10 mouse cellular contexts compared by ENCODE assay signal in the genomic region with DNA sequence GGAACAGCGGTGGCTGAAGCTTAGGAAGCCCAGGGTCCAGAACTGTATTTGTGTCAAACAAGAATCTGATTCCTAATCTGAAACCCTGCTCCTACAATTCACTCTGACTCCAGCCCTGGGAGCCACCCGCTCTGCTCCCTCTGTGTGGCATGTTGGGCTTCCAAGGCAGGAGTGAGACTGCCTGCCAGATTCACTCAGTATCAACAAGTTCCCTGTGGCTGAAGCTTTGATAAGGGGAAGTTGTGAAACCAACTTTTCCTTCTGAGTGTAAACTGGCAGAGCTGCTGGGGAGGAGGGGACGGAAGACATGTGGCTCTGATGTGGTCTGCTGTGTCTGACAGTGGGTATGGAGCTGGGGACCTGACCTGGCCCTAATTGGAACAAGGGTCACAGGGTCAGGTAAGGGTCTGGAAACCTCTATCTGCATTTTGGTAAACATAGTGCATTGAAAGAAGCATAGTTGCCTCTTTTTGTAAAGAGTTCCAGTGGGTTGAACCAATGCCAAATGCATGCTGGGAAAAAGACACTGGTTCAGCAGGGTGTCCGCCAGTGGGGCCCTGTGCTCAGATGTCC.
DNase-seq lines count a peak whose midpoint lies in the region; ATAC-seq and TF ChIP-seq lines count a peak whose summit lies in the region.
"Had no signal": no experiment of that assay in that cellular context is flagged by ENCODE, and none has a peak within 500 bp of the region (broad histone marks: within the 10 kb centered on the region; RNA-seq: fewer than 3 reads in every experiment).

No protein-coding gene starts in this region.

- no peaks in the 10 kb centered on the region for H3K79me2 ChIP-seq in liver, adult 2 months (ENCODE audit: control insufficient read depth, insufficient read depth, low read length)

- no peaks in the 10 kb centered on the region for H3K9me3 ChIP-seq in liver, embryonic 11.5 days (ENCODE audit: control insufficient read depth, low read length)
- no peaks in the 10 kb centered on the region for H3K9me3 ChIP-seq in embryonic facial prominence, embryonic 15.5 days (replicated peaks)
- H3K9me3 ChIP-seq in heart, embryonic 16.5 days (replicated peaks; ENCODE audit: control insufficient read depth, low read length): no peaks in the 10 kb centered on the region
- H3K9me3 ChIP-seq: embryonic facial prominence, embryonic 12.5 days had no signal

- no peaks in the 10 kb centered on the region for H3K27me3 ChIP-seq in liver, adult 2 months (ENCODE audit: control insufficient read depth, insufficient read depth, low read length)
- no peaks in the 10 kb centered on the region for H3K27me3 ChIP-seq in liver, embryonic 11.5 days (replicated peaks; ENCODE audit: control insufficient read depth, insufficient read depth, low read length)
- no peaks in the 10 kb centered on the region for H3K27me3 ChIP-seq in embryonic facial prominence, embryonic 15.5 days
- no peaks in the 10 kb centered on the region for H3K27me3 ChIP-seq in heart, embryonic 16.5 days (ENCODE audit: control insufficient read depth, insufficient read depth, low read length)
- no peaks in the 10 kb centered on the region for H3K27me3 ChIP-seq in thymus, adult 2 months (ENCODE audit: control insufficient read depth, insufficient read depth, low read length)
- H3K27me3 ChIP-seq: embryonic facial prominence, embryonic 12.5 days had no signal

- no peak for TF ChIP-seq POLR2A in liver, adult 2 months (IDR thresholded peaks at IDR 0.05; ENCODE audit: extremely low read depth, insufficient read depth, low read length)
- TF ChIP-seq POLR2A in thymus, adult 2 months (IDR thresholded peaks at IDR 0.05; ENCODE audit: control insufficient read depth, extremely low read depth, insufficient read depth, low read length, poor library complexity): no peak

- peaks cover 5% of the 10 kb centered on the region for H3K4me1 ChIP-seq in liver, adult 2 months (ENCODE audit: control insufficient read depth, insufficient read depth, low read length)
- H3K4me1 ChIP-seq in liver, embryonic 11.5 days (replicated peaks; ENCODE audit: control insufficient read depth, insufficient read depth, low read length): no peaks in the 10 kb centered on the region; the same call in 1 of the 2 replicates
- H3K4me1 ChIP-seq in embryonic facial prominence, embryonic 15.5 days: peaks cover 10% of the 10 kb centered on the region; the same call in 1 of the 2 replicates
- peaks cover 41% of the 10 kb centered on the region for H3K4me1 ChIP-seq in heart, embryonic 16.5 days (ENCODE audit: control insufficient read depth, insufficient read depth, low read length)
- H3K4me1 ChIP-seq in thymus, adult 2 months (replicated peaks; ENCODE audit: control insufficient read depth, insufficient read depth, low read length): peaks cover 31% of the 10 kb centered on the region
- H3K4me1 ChIP-seq: embryonic facial prominence, embryonic 12.5 days had no signal

- peak; percentile 91 for DNase-seq in liver, adult 2 months (ENCODE audit: extremely low read depth, low read depth, low spot score)
- DNase-seq in liver, embryonic 11.5 days (ENCODE audit: low spot score): no peak
- no peak for DNase-seq in kidney, adult 11 months
- no peak for DNase-seq in thymus, adult 2 months
- no peak for DNase-seq in spleen, postnatal 4 days (ENCODE audit: low spot score in 2 of 2)
- DNase-seq: thymus, postnatal 14 days had no signal

- peak overlapping the region; percentile 38 for H3K27ac ChIP-seq in liver, adult 2 months (replicated peaks; ENCODE audit: insufficient read depth, low read depth, low read length)
- no peak overlapping the region; the same call in 1 of the 2 replicates for H3K27ac ChIP-seq in liver, embryonic 11.5 days (ENCODE audit: low read depth, low read length)
- H3K27ac ChIP-seq in embryonic facial prominence, embryonic 15.5 days (replicated peaks): 0 out of 2 replicates have a peak overlapping the region, but pooled peaks have one; percentile 41
- peak overlapping the region; percentile 76 for H3K27ac ChIP-seq in heart, embryonic 16.5 days (ENCODE audit: low read length)
- no peak overlapping the region for H3K27ac ChIP-seq in thymus, adult 2 months (ENCODE audit: control insufficient read depth, insufficient read depth, low read length)
- H3K27ac ChIP-seq: embryonic facial prominence, embryonic 12.5 days had no signal

- no peak overlapping the region for H3K4me3 ChIP-seq in liver, adult 2 months (ENCODE audit: insufficient read depth, low read depth, low read length)
- H3K4me3 ChIP-seq in liver, embryonic 11.5 days (ENCODE audit: low read depth, low read length): no peak overlapping the region
- no peak overlapping the region for H3K4me3 ChIP-seq in embryonic facial prominence, embryonic 15.5 days (replicated peaks)
- no peak overlapping the region for H3K4me3 ChIP-seq in heart, embryonic 16.5 days (ENCODE audit: low read length)
- no peak overlapping the region for H3K4me3 ChIP-seq in thymus, adult 2 months (ENCODE audit: control insufficient read depth, insufficient read depth, low read length)
- H3K4me3 ChIP-seq: embryonic facial prominence, embryonic 12.5 days had no signal

- 0 out of 2 replicates have a peak overlapping the region, but pooled peaks have one; percentile 9 for H3K9ac ChIP-seq in liver, adult 2 months (ENCODE audit: low read depth, low read length)
- no peak overlapping the region for H3K9ac ChIP-seq in liver, embryonic 11.5 days (ENCODE audit: low read depth, low read length)
- H3K9ac ChIP-seq in embryonic facial prominence, embryonic 15.5 days: no peak overlapping the region
- H3K9ac ChIP-seq in heart, embryonic 16.5 days (ENCODE audit: low read length): no peak overlapping the region
- H3K9ac ChIP-seq: embryonic facial prominence, embryonic 12.5 days had no signal

- no peak overlapping the region for H3K4me2 ChIP-seq in liver, embryonic 11.5 days
- no peak overlapping the region for H3K4me2 ChIP-seq in embryonic facial prominence, embryonic 15.5 days (replicated peaks)
- no peak overlapping the region for H3K4me2 ChIP-seq in heart, embryonic 16.5 days (ENCODE audit: low read depth, low read length)
- H3K4me2 ChIP-seq: embryonic facial prominence, embryonic 12.5 days had no signal

- no peak for TF ChIP-seq CTCF in liver, adult 2 months (IDR thresholded peaks at IDR 0.05; ENCODE audit: low read depth, low read length)
- no peak for TF ChIP-seq CTCF in thymus, adult 2 months (IDR thresholded peaks at IDR 0.05; ENCODE audit: borderline replicate concordance, control insufficient read depth, extremely low read depth, insufficient read depth, low read length, poor library complexity)

- ATAC-seq in liver, embryonic 11.5 days (replicated peaks; ENCODE audit: low FRiP score): no peak
- ATAC-seq in embryonic facial prominence, embryonic 15.5 days (ENCODE audit: insufficient number of reproducible peaks, low FRiP score, low TSS enrichment, low read depth): no peak
- ATAC-seq in heart, embryonic 16.5 days (replicated peaks; ENCODE audit: extremely low read depth, insufficient read depth, low FRiP score): peak; percentile 62
- peak; percentile 63 for ATAC-seq in megakaryocyte, adult 5-6 weeks (ENCODE audit: poor library complexity, severe bottlenecking)

- peaks cover 2% of the 10 kb centered on the region; the same call in 1 of the 2 replicates for H3K36me3 ChIP-seq in liver, adult 2 months (ENCODE audit: control insufficient read depth, insufficient read depth, low read length)
- no peaks in the 10 kb centered on the region for H3K36me3 ChIP-seq in liver, embryonic 11.5 days (ENCODE audit: control insufficient read depth, insufficient read depth, low read length)
- peaks cover 12% of the 10 kb centered on the region; the same call in 1 of the 2 replicates for H3K36me3 ChIP-seq in embryonic facial prominence, embryonic 15.5 days
- no peaks in the 10 kb centered on the region for H3K36me3 ChIP-seq in heart, embryonic 16.5 days (ENCODE audit: control insufficient read depth, insufficient read depth)
- H3K36me3 ChIP-seq in thymus, adult 2 months (ENCODE audit: control insufficient read depth, insufficient read depth, low read length): no peaks in the 10 kb centered on the region

- WGBS in liver, adult 2 months: 18% methylated on average over 4 of the region's 4 CpGs
- 68% methylated on average over 4 of the region's 4 CpGs for WGBS in liver, embryonic 11.5 days
- WGBS in embryonic facial prominence, embryonic 15.5 days: 79% methylated on average over 4 of the region's 4 CpGs
- WGBS in heart, embryonic 16.5 days: 39% methylated on average over 4 of the region's 4 CpGs
- 63% methylated on average over 4 of the region's 4 CpGs for WGBS in thymus, adult 2 months

Comparison
In these comparisons a context has a peak if more than half of its experiments do, and no peak if none do; other contexts are left out.
1. H3K27ac ChIP-seq: peak in liver, adult 2 months (single experiment), embryonic facial prominence, embryonic 15.5 days (single experiment) and heart, embryonic 16.5 days (single experiment); none in liver, embryonic 11.5 days (single experiment) and thymus, adult 2 months (single experiment).
2. ATAC-seq: peak in heart, embryonic 16.5 days (single experiment) and megakaryocyte, adult 5-6 weeks (single experiment); none in liver, embryonic 11.5 days (single experiment) and embryonic facial prominence, embryonic 15.5 days (single experiment).